Mouse (Mus musculus) activated CD4-positive, CD25-positive, alpha-beta regulatory T cell, adult 9 weeks (primary cell): ENCODE results near the gene Zfp781. TPM values are rescaled to one million over a fixed set of nuclear protein-coding genes. Genes with fewer than 3 reads are reported as not detected.

Experiments used
- polyA plus RNA-seq: library from polyadenylated mRNA; unstranded; fragments of 100-300 nt; shearing (Covaris generic); gene quantifications from one replicate; pipeline ENCODE4 v1.2.1, GENCODE M21; 2017

The Zfp781 gene
- polyA plus RNA-seq = 5.1 TPM

DNA sequence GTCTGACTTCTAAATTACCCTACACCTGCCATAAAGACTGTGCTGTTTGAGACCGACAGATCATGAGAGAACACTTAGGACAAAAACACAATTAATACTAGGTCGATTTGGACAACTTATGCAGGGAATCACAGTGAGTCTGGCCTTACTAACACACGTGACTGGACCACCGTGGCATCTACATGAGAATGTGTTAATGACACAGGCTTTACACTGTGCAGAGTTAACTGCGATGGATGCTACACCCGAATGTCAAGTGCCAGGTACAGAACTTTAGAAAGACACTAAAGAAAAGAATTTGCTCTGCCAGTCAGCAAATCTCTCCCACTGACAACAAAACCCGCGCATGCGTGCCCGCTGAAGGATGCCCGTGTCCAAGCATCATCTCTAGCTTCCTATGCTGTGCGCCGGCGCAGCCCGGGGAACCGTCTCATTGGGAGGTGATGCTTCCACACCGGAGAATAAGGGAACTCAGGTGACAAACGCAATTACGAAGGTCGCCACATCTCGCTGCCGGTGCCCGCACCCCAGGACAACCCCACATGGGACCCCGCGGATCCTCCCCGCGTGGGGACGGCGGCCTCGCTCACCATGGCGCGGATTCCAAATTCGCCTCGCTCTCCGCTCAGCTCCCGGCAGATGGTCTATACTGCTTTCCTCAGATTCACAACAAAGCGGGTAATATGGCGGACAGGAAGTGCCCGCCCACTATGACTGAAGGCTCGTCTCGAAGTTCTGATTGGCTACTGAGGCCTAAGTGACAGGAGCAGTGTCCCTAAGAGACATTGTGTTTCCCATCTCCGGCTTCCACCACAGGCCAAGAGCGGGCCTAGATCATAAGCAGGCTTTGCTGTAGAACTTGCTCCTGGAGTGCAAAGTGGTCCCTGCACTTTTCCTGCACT, at the start of gene Zfp781:
Zfp781 (minus strand) TSS at position 639 of the 902 bp plus-strand sequence.

GRCm38 (mm10) chr10:81863409-81864407, 66.6 kb downstream of the Zfp781 start, which contains the start of gene Gm32687:
Gm32687 (plus strand) TSS chr10:81863934.

Other genes with a start within 250 kb of the Zfp781 start
- 21.2 TPM for gene Zfp433, start 225.7 kb downstream of the Zfp781 start, polyA plus RNA-seq
- 8.8 TPM for gene Gm3055, start 159.3 kb downstream of the Zfp781 start, polyA plus RNA-seq
- 7.4 TPM for gene Gm4767, start 118.3 kb downstream of the Zfp781 start, polyA plus RNA-seq
- 11.7 TPM for gene Gm32687, start 66.5 kb downstream of the Zfp781 start, polyA plus RNA-seq
- 12.0 TPM for gene Zfp873, start 117.6 kb upstream of the Zfp781 start, polyA plus RNA-seq
- 6.8 TPM for gene BC024063, start 152.9 kb upstream of the Zfp781 start, polyA plus RNA-seq
- gene AU041133, start 197.5 kb upstream of the Zfp781 start, polyA plus RNA-seq = 14.6 TPM